Mouse (Mus musculus): ENCODE data around the gene Fam57a. TPM values are rescaled to one million over a fixed set of nuclear protein-coding genes. Genes with fewer than 3 reads are reported as not detected.

The Fam57a gene
- polyA plus RNA-seq, 1 experiment from 2014 or later: 33.6 TPM

- Histone ChIP-seq H3K36me3 (peaks cover 34% of the 10 kb centered on the region), H3K9me3 (no peaks in the 10 kb centered on the region), H3K4me1 (replicated peaks) (peaks cover 83% of the 10 kb centered on the region)
Measured at GRCm38 (mm10) chr11:76258511-76258910, 79.0 kb downstream of the Fam57a start.

GRCm38 (mm10) chr11:76260208-76261050, 81.0 kb downstream of the Fam57a start:
- no peaks in the 10 kb centered on the region; the same call in 1 of the 2 replicates for H3K27me3 ChIP-seq (ENCODE audit: insufficient read depth, poor library complexity, severe bottlenecking)
- H3K4me1 ChIP-seq (replicated peaks): peaks cover 95% of the 10 kb centered on the region
- no peak for DNase-seq (ENCODE audit: low spot score)
- H3K9me3 ChIP-seq: no peaks in the 10 kb centered on the region
- H3K36me3 ChIP-seq: peaks cover 32% of the 10 kb centered on the region
- no peak overlapping the region; the same call in 1 of the 2 replicates for H3K4me3 ChIP-seq
- peak overlapping the region; percentile 88 for H3K27ac ChIP-seq
- WGBS: 41% methylated on average over 10 of the region's 10 CpGs

More at GRCm38 (mm10) chr11:76258511-76258910, 79.0 kb downstream of the Fam57a start:
- no peaks in the 10 kb centered on the region; the same call in 1 of the 2 replicates for H3K27me3 ChIP-seq (ENCODE audit: insufficient read depth, poor library complexity, severe bottlenecking)
- H3K27ac ChIP-seq: peak overlapping the region; percentile 67
- no peak overlapping the region for H3K4me3 ChIP-seq
- no peak for DNase-seq (ENCODE audit: low spot score)
- WGBS: 81% methylated on average over 6 of the region's 6 CpGs

DNA sequence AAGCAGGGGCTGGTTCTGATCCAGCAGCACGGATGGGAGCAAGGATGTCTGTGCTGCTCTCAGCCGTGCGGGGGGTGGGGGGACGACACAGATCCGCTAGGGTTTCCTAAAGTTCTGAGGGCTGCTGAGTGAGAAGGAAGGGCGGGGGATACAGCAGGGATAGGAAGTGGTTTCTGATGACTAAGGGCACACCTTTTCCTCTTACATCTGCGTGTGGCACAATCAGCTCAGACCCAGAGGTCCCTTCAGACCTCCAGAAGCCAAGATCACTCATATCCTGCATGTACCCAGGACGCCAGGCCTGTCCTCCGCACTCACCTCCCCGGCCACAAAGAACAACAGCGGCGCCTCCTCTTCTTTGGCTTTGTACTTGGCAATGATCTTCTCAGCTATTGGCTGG, 81.8 kb downstream of the Fam57a start:
- H3K4me1 ChIP-seq (replicated peaks): peaks cover 95% of the 10 kb centered on the region
- no peak overlapping the region; the same call in 1 of the 2 replicates for H3K4me3 ChIP-seq
- H3K36me3 ChIP-seq: peaks cover 32% of the 10 kb centered on the region

DNA sequence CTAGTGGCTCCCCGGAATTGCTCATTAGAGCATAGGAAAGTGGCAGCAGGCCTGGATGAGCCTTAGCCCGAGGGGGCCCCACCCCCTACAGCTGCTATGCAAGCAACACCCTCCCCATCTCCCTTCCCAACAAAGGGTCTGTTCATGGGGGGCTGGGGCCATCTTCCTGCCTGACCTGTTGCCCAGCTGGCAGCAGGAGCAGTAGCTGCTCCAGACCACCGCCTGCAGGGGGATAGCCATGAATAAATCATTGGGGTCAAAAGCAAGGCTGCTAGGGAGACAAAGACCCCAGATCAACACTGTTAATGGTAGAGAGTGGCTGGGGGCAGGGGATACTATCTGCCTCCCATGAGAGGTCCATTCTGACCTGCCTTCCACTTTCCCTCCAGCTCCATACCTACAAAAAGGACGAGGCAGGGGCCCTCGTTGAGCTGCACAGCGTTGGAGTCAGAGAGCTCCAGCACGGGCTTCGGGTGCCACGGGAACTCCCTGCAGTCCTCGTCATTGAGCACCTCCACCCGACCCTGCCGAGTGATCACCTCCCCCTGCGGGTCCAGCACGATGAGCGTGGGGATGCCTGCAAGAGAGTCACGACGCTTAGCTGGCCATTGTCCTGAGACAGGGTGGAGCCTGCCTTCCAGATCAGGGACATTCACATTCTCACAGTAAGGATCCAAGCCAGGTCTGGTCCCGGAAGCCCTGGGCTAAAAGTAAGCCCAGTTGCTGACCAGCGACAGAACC, 83.3 kb downstream of the Fam57a start:
- peaks cover 24% of the 10 kb centered on the region for H3K36me3 ChIP-seq
- H3K27ac ChIP-seq: peak overlapping the region; percentile 88
- peak; percentile 79 for DNase-seq (ENCODE audit: low spot score)
- 6% methylated on average over 19 of the region's 19 CpGs for WGBS
- peaks cover 99% of the 10 kb centered on the region for H3K4me1 ChIP-seq (replicated peaks)
- H3K4me3 ChIP-seq: peak overlapping the region; percentile 32
- no peaks in the 10 kb centered on the region for H3K9me3 ChIP-seq
- no peaks in the 10 kb centered on the region; the same call in 1 of the 2 replicates for H3K27me3 ChIP-seq (ENCODE audit: insufficient read depth, poor library complexity, severe bottlenecking)

More for the DNA sequence above, 81.8 kb downstream of the Fam57a start:
- Histone ChIP-seq H3K27ac (peak overlapping the region; percentile 88), H3K9me3 (no peaks in the 10 kb centered on the region), H3K27me3 (ENCODE audit: insufficient read depth, poor library complexity, severe bottlenecking) (no peaks in the 10 kb centered on the region; the same call in 1 of the 2 replicates)
- WGBS: 65% methylated on average over 12 of the region's 12 CpGs
- DNase-seq (ENCODE audit: low spot score): no peak

Other genes with a start within 250 kb of the Fam57a start
- 2.1 and 2.4 TPM in 2 replicates for gene Rph3al, start 241.2 kb upstream of the Fam57a start, polyA plus RNA-seq (2016; fragmentation: Nextera tagmentation; extraction: Ambion mirVana)
- gene 1700016K19Rik, start 179.8 kb upstream of the Fam57a start, polyA plus RNA-seq (2016; fragmentation: Nextera tagmentation; extraction: Ambion mirVana): 1.4 and 3.8 TPM in 2 replicates
- 14.4 and 15.9 TPM in 2 replicates for gene Rflnb, start 151.9 kb upstream of the Fam57a start, polyA plus RNA-seq (2016; fragmentation: Nextera tagmentation; extraction: Ambion mirVana)
- 37.9 and 48.3 TPM in 2 replicates for gene Vps53, start within 50 bp of the Fam57a start, polyA plus RNA-seq (2016; fragmentation: Nextera tagmentation; extraction: Ambion mirVana)
- gene Dbil5, start 37.9 kb downstream of the Fam57a start, polyA plus RNA-seq (2016; fragmentation: Nextera tagmentation; extraction: Ambion mirVana): 0.48 and 0.51 TPM in 2 replicates
- 45.4 and 49.9 TPM in 2 replicates for gene Gemin4, start 38.0 kb downstream of the Fam57a start, polyA plus RNA-seq (2016; fragmentation: Nextera tagmentation; extraction: Ambion mirVana)
- gene Mrm3, start 64.0 kb downstream of the Fam57a start, polyA plus RNA-seq (2016; fragmentation: Nextera tagmentation; extraction: Ambion mirVana): 21.5 and 24.7 TPM in 2 replicates
- 126 and 130 TPM in 2 replicates for gene Glod4, start 64.1 kb downstream of the Fam57a start, polyA plus RNA-seq (2016; fragmentation: Nextera tagmentation; extraction: Ambion mirVana)
- gene Nxn, start 219.5 kb downstream of the Fam57a start, polyA plus RNA-seq (2016; fragmentation: Nextera tagmentation; extraction: Ambion mirVana): 45.3 and 46.6 TPM in 2 replicates
- gene Timm22, start 227.3 kb downstream of the Fam57a start, polyA plus RNA-seq (2016; fragmentation: Nextera tagmentation; extraction: Ambion mirVana): 123 and 148 TPM in 2 replicates